Mouse (Mus musculus) embryonic facial prominence, embryonic 15.5 days (tissue): Measurements from ENCODE around the gene Tln1. TPM values are rescaled to one million over a fixed set of nuclear protein-coding genes. Genes with fewer than 3 reads are reported as not detected.

Experiments used
- ATAC-seq: fragments of 200-750 bp; cut with Nextera tagmentation; 2 replicates; pipeline ENCODE4 v1.8.0; 2017; ENCODE audit warnings: low read depth, moderate TSS enrichment; ENCODE audit not compliant: insufficient number of reproducible peaks, low FRiP score, low TSS enrichment
- H3K27ac ChIP-seq: fragments of 300-500 bp; sonication (generic); replicated peaks from 2 replicates; pipeline ENCODE4 v1.5.1; 2015; ENCODE audit warnings: mild to moderate bottlenecking, inconsistent platforms
- H3K27me3 ChIP-seq: fragments of 300-500 bp; sonication (generic); 2 replicates; pipeline ENCODE4 v1.6.1; 2015; ENCODE audit warnings: inconsistent platforms
- H3K36me3 ChIP-seq: fragments of 300-500 bp; sonication (generic); 2 replicates; pipeline ENCODE4 v1.6.1; 2015; ENCODE audit warnings: mild to moderate bottlenecking, inconsistent platforms
- H3K4me1 ChIP-seq: fragments of 300-500 bp; sonication (generic); 2 replicates; pipeline ENCODE4 v1.6.1; 2015; ENCODE audit warnings: inconsistent platforms
- H3K4me2 ChIP-seq: fragments of 300-500 bp; sonication (generic); replicated peaks from 2 replicates; pipeline ENCODE4 v1.6.1; 2015; ENCODE audit warnings: mild to moderate bottlenecking, inconsistent platforms
- H3K4me3 ChIP-seq: fragments of 300-500 bp; sonication (generic); replicated peaks from 2 replicates; pipeline ENCODE4 v1.5.1; 2015; ENCODE audit warnings: mild to moderate bottlenecking, inconsistent platforms
- H3K9ac ChIP-seq: fragments of 300-500 bp; sonication (generic); 2 replicates; pipeline ENCODE4 v1.6.1; 2015; ENCODE audit warnings: inconsistent platforms
- H3K9me3 ChIP-seq: fragments of 300-500 bp; sonication (generic); replicated peaks from 2 replicates; pipeline ENCODE4 v1.6.1; 2016; ENCODE audit warnings: inconsistent platforms
- WGBS: fragments of 180-500 bp; shearing (Covaris S2); methylation state at CpG from one replicate; pipeline ENCODE4 v1.1.7; 2015; 5-methylcytosine and 5-hydroxymethylcytosine counted together
- polyA plus RNA-seq: library from polyadenylated mRNA; unstranded; fragments of >200 nt; fragmentation: Nextera tagmentation; extraction: Ambion mirVana; gene quantifications from 2 replicates; pipeline ENCODE4 v1.2.1, GENCODE M21; 2015

Tln1 gene
- polyA plus RNA-seq, 1 experiment from 2014 or later = 55.8 TPM

DNA sequence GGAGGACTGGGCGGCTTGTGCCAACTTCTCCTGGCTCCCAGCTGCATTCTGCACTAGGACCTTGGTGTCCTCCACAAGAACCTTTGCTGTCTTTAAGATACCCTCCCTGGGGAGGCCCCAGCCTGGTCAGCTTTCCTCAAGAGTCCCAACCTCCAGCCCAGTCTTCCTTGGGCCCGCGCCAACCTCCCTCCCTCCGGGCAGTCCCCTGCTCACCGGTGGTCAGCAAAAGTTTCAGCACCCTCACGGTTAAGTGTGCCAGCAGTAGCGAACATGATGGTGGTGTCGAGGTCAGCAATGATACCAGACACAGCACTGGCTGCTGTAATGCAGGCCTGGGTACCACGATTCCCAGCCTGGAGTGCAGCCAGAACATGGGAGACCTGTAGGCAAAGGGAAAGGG, 26.5 kb downstream of the Tln1 start:
- Histone ChIP-seq H3K9ac (no peak overlapping the region), H3K27me3 (no peaks in the 10 kb centered on the region), H3K9me3 (no peaks in the 10 kb centered on the region), H3K4me1 (no peaks in the 10 kb centered on the region), H3K4me2 (no peak overlapping the region), H3K4me3 (no peak overlapping the region), H3K27ac (no peak overlapping the region), H3K36me3 (peaks cover 97% of the 10 kb centered on the region)
- 95% methylated on average over 9 of the region's 9 CpGs for WGBS
- ATAC-seq = no peak

DNA sequence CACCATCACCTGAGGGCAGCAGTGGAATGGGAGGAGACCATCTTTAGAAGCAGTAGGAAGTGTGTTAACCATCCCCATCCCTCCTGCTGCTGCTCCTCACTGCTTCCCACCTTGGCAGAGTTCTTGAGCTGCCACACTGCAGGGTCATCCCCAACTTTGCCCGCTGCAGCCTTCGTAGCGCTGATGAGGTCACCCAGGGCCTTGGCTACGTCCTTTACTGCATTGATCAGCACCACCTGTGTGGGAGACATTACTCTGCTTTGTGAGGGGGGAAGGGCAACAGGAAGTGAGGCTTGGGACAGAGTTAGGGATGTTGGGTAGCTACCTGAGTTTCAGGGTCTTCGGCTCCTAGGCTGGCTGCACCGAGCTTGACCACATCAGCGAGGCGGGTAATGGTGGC, 26.9 kb downstream of the Tln1 start:
- Histone ChIP-seq H3K4me2 (no peak overlapping the region), H3K9ac (no peak overlapping the region), H3K27me3 (no peaks in the 10 kb centered on the region), H3K4me1 (no peaks in the 10 kb centered on the region), H3K27ac (no peak overlapping the region), H3K9me3 (no peaks in the 10 kb centered on the region), H3K4me3 (no peak overlapping the region), H3K36me3 (peaks cover 97% of the 10 kb centered on the region)
- ATAC-seq = no peak
- 91% methylated on average over 8 of the region's 8 CpGs for WGBS

DNA sequence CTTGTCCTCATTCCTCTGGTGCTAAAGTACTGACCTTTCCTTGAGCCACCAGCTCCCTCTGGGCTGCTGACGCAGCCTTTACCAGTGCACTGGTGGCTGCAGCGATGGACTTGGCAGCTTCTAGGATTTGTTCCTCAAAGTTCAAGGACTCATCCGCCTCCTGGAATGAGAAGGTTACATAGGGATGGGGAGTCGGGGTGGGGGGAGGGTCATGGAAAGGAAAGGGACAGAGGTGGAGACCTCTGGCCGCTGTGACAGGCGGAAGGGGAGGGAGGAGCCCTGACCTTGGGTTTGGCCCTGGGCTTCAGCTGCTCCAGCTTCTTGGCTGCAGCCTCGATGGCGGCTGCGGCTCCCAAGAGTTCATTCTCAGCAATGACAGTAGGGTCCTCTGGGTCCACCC, 29.2 kb downstream of the Tln1 start:
- Histone ChIP-seq H3K4me2 (no peak overlapping the region), H3K4me3 (no peak overlapping the region), H3K36me3 (peaks cover 73% of the 10 kb centered on the region), H3K9me3 (no peaks in the 10 kb centered on the region), H3K9ac (no peak overlapping the region), H3K4me1 (0 out of 2 replicates have a peak, but pooled peaks cover 3% of the 10 kb centered on the region), H3K27me3 (no peaks in the 10 kb centered on the region), H3K27ac (no peak overlapping the region)
- ATAC-seq = no peak
- 80% methylated on average over 9 of the region's 9 CpGs for WGBS

DNA sequence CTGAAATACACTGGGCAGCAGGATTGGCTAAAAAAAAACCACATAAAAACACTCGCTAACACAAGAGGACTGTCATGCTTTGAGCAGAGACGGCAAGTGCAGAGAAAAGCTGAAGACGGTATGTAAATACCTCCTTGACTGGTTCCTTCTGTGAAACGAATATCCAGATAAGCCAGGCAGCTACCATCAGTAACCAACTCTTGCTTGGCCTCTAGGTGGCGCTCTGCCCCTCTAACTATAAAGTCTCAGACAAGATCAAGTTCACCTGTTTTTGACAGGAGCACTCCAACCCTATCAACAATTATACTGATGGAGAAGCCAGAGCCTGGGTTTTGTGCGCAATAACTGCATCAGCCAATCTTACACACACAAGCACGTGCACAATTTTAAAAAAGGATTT, 31.9 kb downstream of the Tln1 start:
- Histone ChIP-seq H3K4me3 (no peak overlapping the region), H3K4me2 (no peak overlapping the region), H3K27ac (no peak overlapping the region), H3K27me3 (no peaks in the 10 kb centered on the region), H3K9ac (no peak overlapping the region), H3K4me1 (0 out of 2 replicates have a peak, but pooled peaks cover 3% of the 10 kb centered on the region), H3K9me3 (no peaks in the 10 kb centered on the region), H3K36me3 (peaks cover 47% of the 10 kb centered on the region)
- WGBS = 19% methylated on average over 7 of the region's 7 CpGs
- ATAC-seq = no peak

DNA sequence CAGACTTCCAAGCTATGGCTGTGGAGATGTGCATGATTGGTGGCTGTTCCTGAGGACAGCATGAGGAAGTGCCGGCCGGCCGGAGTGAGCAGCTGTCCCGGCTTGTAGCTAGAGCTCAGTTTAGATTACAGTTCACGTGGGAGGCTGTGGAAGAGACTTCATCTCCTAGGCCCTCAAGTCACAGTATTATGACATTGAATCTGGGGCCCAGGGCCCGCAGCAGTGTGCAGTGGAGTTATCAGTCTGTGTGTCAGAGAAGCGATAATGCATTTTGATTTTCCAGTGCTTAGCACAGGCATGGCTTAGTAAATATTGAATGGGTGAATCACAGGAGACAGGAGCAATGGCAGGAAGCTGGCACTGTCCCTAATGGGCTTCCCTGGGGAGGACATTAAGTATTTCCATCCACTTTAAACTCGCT, 32.4 kb downstream of the Tln1 start:
- no peaks in the 10 kb centered on the region for H3K9me3 ChIP-seq
- no peaks in the 10 kb centered on the region for H3K27me3 ChIP-seq
- H3K36me3 ChIP-seq = peaks cover 42% of the 10 kb centered on the region
- WGBS = 63% methylated on average over 8 of the region's 8 CpGs
- no peak overlapping the region for H3K4me3 ChIP-seq
- H3K9ac ChIP-seq = no peak overlapping the region
- no peak overlapping the region for H3K4me2 ChIP-seq
- no peak for ATAC-seq
- H3K4me1 ChIP-seq = 0 out of 2 replicates have a peak, but pooled peaks cover 3% of the 10 kb centered on the region
- no peak overlapping the region for H3K27ac ChIP-seq

DNA sequence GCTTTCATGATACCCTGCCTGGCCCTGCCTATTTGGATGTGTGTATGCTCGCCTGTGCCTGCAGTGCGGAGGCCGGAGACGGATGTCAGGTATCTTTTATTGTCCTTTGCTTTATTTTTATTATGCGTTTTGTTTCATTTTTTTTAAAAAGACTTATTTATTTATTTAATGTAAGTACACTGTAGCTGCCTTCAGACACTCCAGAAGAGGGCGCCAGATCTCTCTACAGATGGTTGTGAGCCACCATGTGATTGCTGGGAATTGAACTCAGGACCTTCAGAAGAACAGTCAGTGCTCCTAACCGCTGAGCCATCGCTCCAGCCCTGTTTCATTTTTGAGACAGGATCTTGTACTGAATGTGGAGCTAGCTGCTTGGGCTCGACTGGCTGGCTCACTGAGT, 34.0 kb downstream of the Tln1 start:
- peaks cover 28% of the 10 kb centered on the region for H3K36me3 ChIP-seq
- 76% methylated on average over 9 of the region's 9 CpGs for WGBS
- ATAC-seq = no peak

DNA sequence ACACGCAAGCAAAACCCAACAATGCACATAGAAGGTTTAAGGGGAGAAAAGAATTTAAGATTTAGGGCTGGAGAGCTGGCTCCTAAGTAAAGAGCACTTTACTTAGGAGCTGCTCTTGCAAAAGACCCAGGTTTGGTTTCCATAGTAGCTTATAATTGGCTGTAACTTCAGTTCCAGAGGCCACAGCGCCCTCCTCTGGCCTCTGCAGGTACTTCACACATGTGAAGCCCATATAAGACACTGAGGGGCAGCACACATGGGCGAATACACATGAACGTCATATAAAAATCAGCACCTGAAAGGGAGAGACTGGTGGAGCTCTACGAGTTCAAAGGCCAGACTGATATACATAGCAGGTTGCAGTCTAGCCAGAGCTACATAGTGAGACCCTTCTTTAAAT, 34.6 kb downstream of the Tln1 start:
- Histone ChIP-seq H3K27ac (no peak overlapping the region), H3K27me3 (no peaks in the 10 kb centered on the region), H3K9me3 (no peaks in the 10 kb centered on the region), H3K9ac (no peak overlapping the region), H3K36me3 (peaks cover 22% of the 10 kb centered on the region), H3K4me3 (no peak overlapping the region), H3K4me2 (no peak overlapping the region), H3K4me1 (peaks cover 20% of the 10 kb centered on the region)
- no peak for ATAC-seq
- 64% methylated on average over 5 of the region's 5 CpGs for WGBS

More for the DNA sequence above, 34.0 kb downstream of the Tln1 start:
- Histone ChIP-seq H3K4me3 (no peak overlapping the region), H3K27ac (no peak overlapping the region), H3K4me2 (no peak overlapping the region), H3K27me3 (no peaks in the 10 kb centered on the region), H3K9me3 (no peaks in the 10 kb centered on the region), H3K4me1 (peaks cover 14% of the 10 kb centered on the region), H3K9ac (no peak overlapping the region)

DNA sequence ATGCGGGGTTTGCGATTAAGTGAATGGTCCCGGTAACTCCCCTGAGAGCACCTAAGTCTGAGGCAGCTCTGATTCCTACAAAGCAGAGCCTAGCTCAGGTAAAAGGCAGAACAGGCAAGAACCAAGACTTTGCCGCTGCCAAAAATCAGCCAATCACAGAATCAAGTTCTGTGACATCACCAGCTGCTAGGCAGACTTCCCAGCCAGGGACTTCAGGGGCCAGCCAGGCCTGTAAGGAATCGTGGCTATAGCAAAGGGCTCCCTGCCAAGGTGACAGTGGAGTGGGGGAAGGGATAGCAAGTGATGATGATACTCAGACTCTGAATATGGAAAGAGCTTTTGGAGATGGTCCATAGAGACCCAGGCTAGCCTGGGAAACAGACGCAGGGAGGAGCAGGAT, 42.5 kb downstream of the Tln1 start:
- Histone ChIP-seq H3K4me2 (peak overlapping the region; percentile 44), H3K27me3 (peaks cover 8% of the 10 kb centered on the region), H3K27ac (no peak overlapping the region), H3K9ac (no peak overlapping the region), H3K36me3 (peaks cover 28% of the 10 kb centered on the region), H3K4me1 (peaks cover 55% of the 10 kb centered on the region), H3K4me3 (peak overlapping the region; percentile 54), H3K9me3 (no peaks in the 10 kb centered on the region)
- ATAC-seq = no peak
- 15% methylated on average over 6 of the region's 6 CpGs for WGBS

DNA sequence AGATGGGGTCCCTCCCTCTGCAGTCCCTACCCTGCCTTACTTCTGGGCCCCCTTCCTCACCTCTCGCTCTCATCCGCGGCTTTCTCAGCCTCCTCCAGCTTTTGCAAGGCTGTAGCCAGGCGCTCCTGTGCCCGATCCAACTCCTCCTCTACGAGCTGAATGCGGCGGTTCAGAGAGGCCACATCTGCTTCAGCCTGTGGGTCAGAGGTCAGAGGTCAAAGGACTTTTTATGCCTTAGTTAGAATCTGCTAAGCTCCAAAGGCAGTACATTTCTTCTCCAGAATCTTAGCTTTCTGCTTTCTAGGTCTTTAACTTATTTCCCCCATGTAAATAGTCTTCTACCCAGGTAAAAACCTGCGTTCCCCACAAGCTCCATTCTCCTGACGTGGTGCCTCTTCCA, 42.9 kb downstream of the Tln1 start:
- Histone ChIP-seq H3K4me1 (peaks cover 56% of the 10 kb centered on the region), H3K27me3 (peaks cover 8% of the 10 kb centered on the region), H3K27ac (no peak overlapping the region), H3K36me3 (peaks cover 28% of the 10 kb centered on the region), H3K9ac (no peak overlapping the region), H3K4me2 (peak overlapping the region; percentile 44), H3K4me3 (peak overlapping the region; percentile 54), H3K9me3 (no peaks in the 10 kb centered on the region)
- WGBS = 24% methylated on average over 10 of the region's 10 CpGs
- ATAC-seq = no peak

DNA sequence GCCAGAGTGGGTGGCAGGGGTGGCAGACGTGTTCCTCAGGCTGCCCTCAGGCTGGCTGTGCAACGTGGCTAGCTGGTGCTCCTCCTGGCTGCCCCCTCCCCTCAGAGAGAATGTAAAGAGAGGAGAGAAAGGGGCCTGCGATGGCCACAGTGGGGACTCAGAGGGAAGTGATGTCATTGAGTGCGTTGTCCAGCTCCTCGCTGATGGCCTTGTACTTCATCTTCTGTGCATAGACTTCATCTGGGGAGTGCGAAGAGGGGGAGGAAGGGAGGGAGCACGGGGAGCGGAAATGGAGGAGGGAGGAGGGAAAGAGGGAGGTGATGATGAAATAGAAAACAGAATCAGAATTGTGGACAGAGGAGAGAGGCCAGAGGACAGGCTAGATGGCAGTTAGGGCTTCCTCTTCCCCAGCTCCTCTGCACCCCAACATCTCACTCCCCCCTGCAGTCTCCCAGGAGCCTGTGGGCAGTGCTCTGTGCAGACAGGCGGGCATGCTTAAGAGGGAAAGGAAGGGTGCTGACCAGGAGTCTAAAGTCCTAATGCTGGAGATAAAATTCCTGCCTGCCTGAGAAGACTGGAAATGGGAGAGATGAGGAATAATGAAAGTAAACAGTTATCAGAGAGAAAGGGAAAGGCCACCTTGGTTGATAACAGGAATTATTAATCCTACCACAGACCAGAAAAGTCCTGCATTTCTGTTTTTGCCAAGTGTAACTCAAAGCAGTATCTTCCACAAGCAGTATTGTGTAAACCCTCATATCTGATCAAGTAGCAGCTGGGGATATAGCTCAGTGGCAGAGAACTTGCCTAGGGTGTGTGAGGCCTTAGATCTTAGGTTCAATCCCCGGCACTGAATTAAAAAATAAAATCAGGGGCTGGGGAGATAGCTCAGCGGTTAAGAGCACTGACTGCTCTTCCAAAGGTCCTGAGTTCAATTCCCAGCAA, 46.5 kb downstream of the Tln1 start:
- no peaks in the 10 kb centered on the region for H3K9me3 ChIP-seq
- peaks cover 28% of the 10 kb centered on the region for H3K36me3 ChIP-seq
- no peak overlapping the region for H3K4me3 ChIP-seq
- WGBS = 65% methylated on average over 11 of the region's 11 CpGs
- H3K4me2 ChIP-seq = no peak overlapping the region
- no peak for ATAC-seq
- H3K27me3 ChIP-seq = peaks cover 8% of the 10 kb centered on the region
- no peak overlapping the region for H3K27ac ChIP-seq
- H3K4me1 ChIP-seq = peaks cover 28% of the 10 kb centered on the region
- no peak overlapping the region for H3K9ac ChIP-seq

DNA sequence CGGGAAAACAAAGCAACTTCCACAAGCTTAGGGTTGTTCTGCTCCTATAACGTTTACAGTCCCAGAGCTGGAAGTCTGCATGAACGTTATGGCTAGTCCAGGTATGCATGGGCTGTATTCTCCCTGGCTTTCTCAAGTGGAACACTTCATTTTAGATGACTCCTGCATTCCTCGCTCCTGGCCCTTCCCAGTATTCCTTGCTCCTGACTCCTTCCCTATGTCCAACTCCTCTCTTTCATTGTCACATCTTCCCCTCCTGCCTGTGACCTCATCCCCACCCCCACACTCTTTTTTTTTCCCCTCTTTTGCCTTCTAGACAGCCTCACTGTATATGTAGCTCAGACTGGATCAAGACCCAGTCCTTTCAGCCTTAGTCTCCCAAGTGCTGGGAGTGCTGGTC, 48.7 kb downstream of the Tln1 start:
- Histone ChIP-seq H3K4me2 (no peak overlapping the region), H3K27ac (no peak overlapping the region), H3K9ac (no peak overlapping the region), H3K9me3 (no peaks in the 10 kb centered on the region), H3K27me3 (0 out of 2 replicates have a peak, but pooled peaks cover under 1% of the 10 kb centered on the region), H3K4me1 (peaks cover 14% of the 10 kb centered on the region), H3K36me3 (peaks cover 22% of the 10 kb centered on the region), H3K4me3 (no peak overlapping the region)
- ATAC-seq = no peak
- WGBS = 61% methylated on average over 4 of the region's 4 CpGs

DNA sequence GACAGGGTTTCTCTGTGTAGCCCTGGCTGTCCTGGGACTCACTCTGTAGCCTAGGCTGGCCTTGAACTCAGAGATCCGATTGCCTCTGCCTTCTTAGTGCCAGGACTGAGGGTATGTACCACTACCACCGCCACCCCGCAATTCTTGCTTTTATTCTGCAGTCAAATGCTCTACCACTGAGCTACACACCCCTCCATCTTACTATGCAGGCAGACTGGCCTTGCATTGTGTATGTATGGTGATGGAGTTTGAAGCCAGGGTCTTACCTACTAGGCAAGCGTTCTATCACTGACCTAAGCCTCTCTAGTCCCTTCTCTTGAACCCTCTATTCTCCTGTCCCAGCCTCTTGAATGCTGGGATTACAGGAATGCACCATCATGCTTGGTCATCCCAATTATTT, 49.2 kb downstream of the Tln1 start:
- H3K4me2 ChIP-seq = no peak overlapping the region
- H3K27ac ChIP-seq = no peak overlapping the region
- H3K9me3 ChIP-seq = no peaks in the 10 kb centered on the region
- H3K9ac ChIP-seq = no peak overlapping the region
- peaks cover 22% of the 10 kb centered on the region for H3K36me3 ChIP-seq
- H3K4me1 ChIP-seq = peaks cover 17% of the 10 kb centered on the region
- ATAC-seq = no peak
- no peaks in the 10 kb centered on the region for H3K27me3 ChIP-seq
- 81% methylated on average over 4 of the region's 4 CpGs for WGBS
- no peak overlapping the region for H3K4me3 ChIP-seq
